Mouse (Mus musculus) brain, embryonic 18.5 days (tissue): ENCODE measurements around the gene Fam234a.
"Not testable (repeated sequence)": the region's sequence is repeated elsewhere in the genome, so short reads cannot be mapped to it uniquely, and the experiment has no call there.

Experiments
- DNase-seq: peaks from one replicate; pipeline ENCODE4 v3.0.0-alpha.2; 2012; ENCODE audit warnings: low read depth, low spot score

Gene Fam234a

DNA sequence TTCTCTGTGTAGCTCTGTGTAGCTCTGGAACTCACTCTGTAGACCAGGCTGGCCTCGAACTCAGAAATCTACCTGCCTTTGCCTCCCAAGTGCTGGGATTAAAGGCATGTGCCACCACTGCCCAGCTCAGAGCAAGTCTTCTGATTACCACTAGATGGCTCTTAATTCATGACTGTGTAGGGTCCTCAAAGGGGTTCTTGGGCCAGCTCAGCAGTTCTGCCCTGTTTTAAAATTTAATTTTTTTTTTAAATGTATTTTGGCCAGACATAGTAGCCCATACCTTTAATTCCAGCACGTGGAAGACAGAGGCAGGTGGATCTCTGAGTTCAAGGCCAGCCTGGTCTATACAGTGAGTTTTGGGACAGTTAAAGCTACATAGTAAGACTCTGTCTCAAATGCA lies 68.8 kb downstream of the Fam234a start:
- not testable (repeated sequence) for DNase-seq

DNA sequence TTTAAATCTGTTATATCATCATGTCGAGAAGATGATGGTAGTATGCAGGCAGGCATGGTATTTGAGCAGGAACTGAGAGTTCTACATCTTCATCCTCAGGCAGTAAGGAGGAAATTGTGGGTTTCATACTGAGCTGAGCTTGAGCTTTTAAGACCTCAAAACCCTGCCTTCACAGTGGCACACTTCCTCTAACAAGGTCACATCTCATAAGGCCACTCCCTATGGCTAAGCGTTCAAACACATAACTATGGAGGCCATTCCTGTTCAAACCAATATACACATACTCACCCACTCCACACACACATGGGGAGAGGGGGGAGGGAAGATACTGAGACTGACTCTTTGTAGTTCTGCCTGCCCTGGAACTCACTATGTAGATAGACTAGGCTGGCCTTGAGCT lies 76.0 kb downstream of the Fam234a start:
- no peak for DNase-seq

DNA sequence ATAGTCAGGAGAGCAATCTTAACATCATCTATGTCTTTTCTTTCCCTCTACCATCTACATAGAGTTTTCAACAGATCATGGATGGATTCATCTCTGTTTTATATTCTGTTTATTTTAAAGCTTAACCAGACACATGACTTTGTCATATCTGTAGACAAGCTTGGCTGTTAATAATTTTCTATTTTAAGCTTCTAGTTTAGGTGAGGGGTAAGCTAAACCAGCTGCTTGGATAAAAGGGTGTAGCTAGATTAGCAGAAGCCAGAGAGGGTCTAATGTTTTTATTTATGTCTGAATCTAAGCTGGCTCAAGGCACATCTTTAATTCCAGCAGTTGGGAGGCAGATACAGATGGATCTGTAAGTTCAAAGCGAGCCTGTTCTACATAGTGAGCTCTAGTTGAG lies 81.3 kb downstream of the Fam234a start:
- no peak for DNase-seq
